Mouse (Mus musculus) lung, adult 2 months (tissue): Measurements from ENCODE around the gene AI597479. TPM values are rescaled to one million over a fixed set of nuclear protein-coding genes. Genes with fewer than 3 reads are reported as not detected.
A peak's percentile ranks its signal among the peaks of the same experiment; 100 is the strongest.

Source experiments
- DNase-seq: peaks from one replicate; pipeline ENCODE4 v3.0.0; 2022
- H3K4me1 ChIP-seq: fragments of 200-500 bp; 2 replicates; pipeline ENCODE4 v1.6.1; 2011; ENCODE audit warnings: low read length; ENCODE audit not compliant: control insufficient read depth, insufficient read depth
- H3K4me3 ChIP-seq: fragments of 200-500 bp; replicated peaks from 2 replicates; pipeline ENCODE3; 2011; ENCODE audit warnings: low read depth, mild to moderate bottlenecking, control low read depth, low read length; ENCODE audit errors: extremely low read depth
- CTCF ChIP-seq: fragments of 200-500 bp; IDR thresholded peaks from 2 replicates; pipeline ENCODE4 v1.5.1; 2011; ENCODE audit warnings: mild to moderate bottlenecking, low read length, control low read depth; ENCODE audit not compliant: insufficient read depth
- POLR2A ChIP-seq: fragments of 200-500 bp; IDR thresholded peaks from 2 replicates; pipeline ENCODE4 v1.6.1; 2011; ENCODE audit warnings: low read depth, mild to moderate bottlenecking, control low read depth, low read length, borderline replicate concordance; ENCODE audit errors: extremely low read depth
- WGBS: fragments of 180-500 bp; shearing (Covaris S2); methylation state at CpG from one replicate; pipeline ENCODE4 v1.1.7; 2018; 5-methylcytosine and 5-hydroxymethylcytosine counted together
- polyA plus RNA-seq: library from polyadenylated mRNA; depleted of rRNA; stranded (reverse); fragments of >200 nt; gene quantifications from 2 replicates; pipeline ENCODE4 v1.2.3, GENCODE M21; 2012; rRNA removed

AI597479 gene
- polyA plus RNA-seq, 1 experiment = 6.6 TPM

DNA sequence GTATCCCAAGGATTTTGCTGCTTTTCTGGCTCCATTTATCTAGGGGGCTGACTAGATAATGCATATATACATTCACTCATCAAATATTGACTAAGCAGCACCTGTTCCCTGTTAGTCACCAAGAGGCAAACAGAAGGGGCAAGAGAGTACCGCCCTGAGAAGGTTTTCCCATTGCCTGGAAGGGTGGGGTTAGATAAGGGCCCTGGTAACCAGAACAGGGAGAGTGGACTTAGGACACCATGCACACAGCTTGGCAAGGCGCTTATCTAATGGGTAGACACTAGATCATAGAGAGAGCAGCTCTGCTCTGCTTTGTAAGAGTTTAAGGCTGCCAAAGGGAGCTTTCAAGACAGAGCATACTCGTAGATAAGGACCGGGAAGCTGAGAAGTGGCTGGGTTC lies 54.1 kb downstream of the AI597479 start:
- no peak overlapping the region for H3K4me3 ChIP-seq
- H3K4me1 ChIP-seq = no peaks in the 10 kb centered on the region
- no peak for DNase-seq
- 59% methylated on average over 4 of the region's 4 CpGs for WGBS
- TF ChIP-seq CTCF (no peak), POLR2A (no peak)

DNA sequence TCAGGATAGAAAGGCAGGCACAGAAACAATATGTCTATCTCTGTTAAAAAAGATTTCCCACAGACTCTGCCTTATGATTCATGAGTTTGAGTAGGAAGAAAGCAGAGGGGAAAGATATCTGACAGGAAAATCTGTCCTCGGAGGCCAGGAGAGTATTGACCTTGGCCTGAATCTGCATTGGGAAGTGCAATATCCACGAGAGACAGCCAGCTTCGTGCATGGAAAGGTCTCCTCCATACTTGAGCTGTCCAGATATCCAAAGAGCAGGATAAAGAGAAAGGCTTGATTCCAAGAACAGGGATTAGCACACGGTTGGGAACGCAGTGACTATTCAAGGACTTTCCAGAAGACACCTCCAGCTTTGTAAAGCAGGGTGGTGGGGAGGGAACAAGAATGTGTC lies 55.0 kb downstream of the AI597479 start:
- TF ChIP-seq CTCF = no peak
- TF ChIP-seq POLR2A = no peak
- Histone ChIP-seq H3K4me3 (no peak overlapping the region), H3K4me1 (no peaks in the 10 kb centered on the region)
- no peak for DNase-seq
- 73% methylated on average over 5 of the region's 5 CpGs for WGBS

DNA sequence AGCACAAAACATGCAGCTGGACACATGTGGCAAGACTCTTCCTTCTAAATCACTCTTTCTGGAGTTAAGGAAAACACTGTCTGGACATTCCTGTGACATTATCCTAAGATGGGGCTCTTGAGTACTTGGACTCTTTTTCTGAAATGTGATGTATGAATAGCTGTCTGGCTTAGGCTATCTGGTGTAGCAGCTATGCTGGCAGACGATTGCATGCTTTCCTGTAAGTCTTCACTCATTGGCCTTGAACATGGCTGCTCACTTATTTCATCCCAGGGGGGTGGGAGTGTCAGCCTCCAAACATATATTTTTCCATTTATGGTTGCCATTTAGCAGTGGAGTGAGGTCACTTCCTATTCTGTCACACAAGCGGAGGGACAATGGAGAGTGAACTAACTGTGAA lies 56.0 kb downstream of the AI597479 start:
- Histone ChIP-seq H3K4me1 (no peaks in the 10 kb centered on the region), H3K4me3 (no peak overlapping the region)
- TF ChIP-seq CTCF (no peak), POLR2A (no peak)
- no peak for DNase-seq
- 46% methylated on average over 2 of the region's 2 CpGs for WGBS

DNA sequence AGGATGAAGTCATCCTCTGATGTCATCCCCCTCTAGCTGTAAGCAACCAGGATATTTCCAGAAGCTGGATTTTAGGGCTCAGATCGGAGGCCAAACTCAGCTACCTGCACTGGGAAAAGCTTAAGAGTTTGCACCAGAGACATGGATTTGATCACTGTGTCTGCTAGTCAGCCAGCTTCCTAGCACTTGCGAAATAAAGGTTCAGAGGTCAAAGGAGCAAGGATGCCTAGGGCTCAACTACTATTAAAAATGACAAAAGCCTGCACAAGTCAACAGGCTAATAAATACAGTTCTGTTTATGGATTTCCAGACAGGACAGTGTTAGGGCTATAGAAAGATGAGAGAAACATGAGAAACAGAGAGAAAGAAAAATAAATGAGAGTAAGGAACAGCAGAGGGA lies 59.4 kb downstream of the AI597479 start:
- DNase-seq = no peak
- TF ChIP-seq CTCF (no peak), POLR2A (no peak)
- whole genome bisulfite sequencing = 94% methylated on average over 2 of the region's 2 CpGs
- Histone ChIP-seq H3K4me3 (no peak overlapping the region), H3K4me1 (no peaks in the 10 kb centered on the region)

DNA sequence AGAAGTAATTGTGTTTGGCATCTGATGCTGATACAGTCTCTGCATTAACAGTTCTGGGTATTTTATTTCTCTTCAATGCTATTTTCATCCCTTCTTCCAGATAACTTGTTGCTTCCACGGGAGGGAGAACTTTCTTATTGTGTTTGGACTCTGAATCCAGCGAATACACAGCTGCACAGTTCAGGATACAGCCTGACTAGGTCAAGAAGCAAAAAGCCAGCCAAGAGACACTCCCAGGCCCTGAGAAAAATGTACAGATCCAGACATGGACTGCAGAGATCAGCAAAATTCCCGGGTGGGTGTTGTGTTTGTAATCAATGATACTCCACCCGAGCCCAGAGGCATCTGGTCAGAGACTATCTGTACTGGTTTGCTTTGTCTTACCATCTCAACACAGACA lies 60.9 kb downstream of the AI597479 start:
- 50% methylated on average over 4 of the region's 4 CpGs for WGBS
- no peak for DNase-seq
- no peaks in the 10 kb centered on the region for H3K4me1 ChIP-seq
- no peak overlapping the region for H3K4me3 ChIP-seq
- no peak for TF ChIP-seq CTCF
- no peak for TF ChIP-seq POLR2A

DNA sequence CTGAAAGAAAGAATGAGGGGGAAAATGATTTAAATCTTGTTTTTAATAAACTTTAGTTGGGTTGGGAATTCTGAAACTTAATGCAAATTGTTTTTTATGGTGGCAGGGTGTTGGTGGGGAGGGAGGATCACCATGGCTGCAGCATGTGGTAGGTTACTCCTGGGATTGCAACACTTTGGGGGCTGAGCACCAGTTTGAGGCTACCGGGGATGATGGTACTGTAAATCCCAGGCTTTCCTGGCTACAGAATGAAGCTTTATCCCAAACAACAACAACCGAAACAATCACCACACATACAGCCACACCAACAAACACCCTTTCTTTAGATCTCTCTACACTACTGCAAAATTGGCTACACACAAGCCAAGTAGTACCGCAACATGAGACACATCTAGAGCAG lies 63.9 kb downstream of the AI597479 start:
- no peaks in the 10 kb centered on the region for H3K4me1 ChIP-seq
- 89% methylated on average over 3 of the region's 3 CpGs for WGBS
- no peak for DNase-seq
- no peak overlapping the region for H3K4me3 ChIP-seq
- TF ChIP-seq CTCF (no peak), POLR2A (no peak)

DNA sequence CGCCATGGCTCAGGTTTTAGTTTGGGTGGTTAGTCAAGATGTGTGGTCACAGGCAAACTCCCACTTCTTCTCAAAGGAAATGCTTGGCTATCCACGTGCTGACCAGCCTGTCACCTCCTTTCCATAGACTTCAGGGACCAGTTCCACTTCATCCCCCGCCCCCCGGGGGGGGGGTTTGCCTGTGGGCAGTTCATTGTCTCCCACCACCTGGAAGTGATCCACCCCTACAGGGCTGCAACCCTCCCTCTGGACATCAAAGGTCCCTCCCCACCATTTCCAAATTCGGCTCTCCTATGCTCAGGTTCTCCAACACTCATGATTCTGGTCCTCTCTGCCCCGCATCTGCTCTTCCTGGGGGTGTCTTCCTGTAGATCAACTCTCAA lies 64.6 kb downstream of the AI597479 start:
- Histone ChIP-seq H3K4me3 (peak overlapping the region; percentile 22), H3K4me1 (no peaks in the 10 kb centered on the region)
- DNase-seq = no peak
- TF ChIP-seq POLR2A = no peak
- TF ChIP-seq CTCF = no peak
- 0% methylated on average over 6 of the region's 6 CpGs for WGBS

DNA sequence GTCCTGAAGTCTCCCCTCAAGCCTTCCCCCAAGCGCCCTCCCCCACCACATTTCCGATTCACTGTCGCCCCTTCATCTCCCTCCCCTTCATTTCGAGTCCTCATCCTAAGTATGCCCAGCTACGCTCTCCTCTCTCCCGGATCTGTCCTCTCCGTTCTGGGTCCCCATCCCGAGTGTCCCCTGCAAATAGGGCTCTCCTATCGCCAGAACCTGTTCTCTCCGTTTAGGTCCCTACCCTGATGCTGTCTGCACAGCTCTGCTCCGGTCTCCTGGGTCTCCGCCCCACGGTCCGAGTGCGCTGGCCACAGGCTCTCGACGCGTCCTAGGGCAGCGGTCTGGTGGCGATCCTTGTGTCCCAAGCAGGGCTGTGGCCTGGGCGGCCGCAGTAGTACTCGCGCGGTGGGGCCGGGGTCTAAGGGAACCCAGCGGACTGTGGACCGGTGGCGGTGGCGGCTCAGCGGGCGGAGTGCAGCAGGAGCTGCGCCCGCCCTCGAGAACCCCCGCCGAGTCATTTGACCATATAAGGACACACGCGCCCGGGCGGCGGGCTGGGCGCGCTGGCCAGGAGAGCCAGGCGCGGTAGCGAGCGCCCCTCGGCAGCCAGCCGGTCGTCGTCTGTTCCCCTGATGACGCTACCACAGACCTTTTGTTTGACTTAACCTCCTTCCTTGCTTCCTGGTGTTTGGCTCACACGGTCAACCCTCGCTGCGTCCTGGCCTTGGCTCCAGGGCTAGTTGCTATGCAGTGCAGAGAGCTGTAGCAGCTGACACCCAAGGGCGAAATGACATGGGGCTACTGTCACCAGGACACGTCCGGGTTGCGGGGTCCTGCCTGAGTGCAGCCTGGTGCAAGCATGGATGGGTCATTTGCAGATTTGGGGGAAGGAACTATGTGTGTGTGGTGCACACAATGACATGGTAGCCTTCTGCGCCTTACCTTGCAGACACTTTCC lies 65.2 kb downstream of the AI597479 start:
- Histone ChIP-seq H3K4me3 (peak overlapping the region; percentile 35), H3K4me1 (no peaks in the 10 kb centered on the region)
- 5% methylated on average over 61 of the region's 61 CpGs for WGBS
- peak; percentile 32 for DNase-seq
- no peak for TF ChIP-seq CTCF
- no peak for TF ChIP-seq POLR2A

DNA sequence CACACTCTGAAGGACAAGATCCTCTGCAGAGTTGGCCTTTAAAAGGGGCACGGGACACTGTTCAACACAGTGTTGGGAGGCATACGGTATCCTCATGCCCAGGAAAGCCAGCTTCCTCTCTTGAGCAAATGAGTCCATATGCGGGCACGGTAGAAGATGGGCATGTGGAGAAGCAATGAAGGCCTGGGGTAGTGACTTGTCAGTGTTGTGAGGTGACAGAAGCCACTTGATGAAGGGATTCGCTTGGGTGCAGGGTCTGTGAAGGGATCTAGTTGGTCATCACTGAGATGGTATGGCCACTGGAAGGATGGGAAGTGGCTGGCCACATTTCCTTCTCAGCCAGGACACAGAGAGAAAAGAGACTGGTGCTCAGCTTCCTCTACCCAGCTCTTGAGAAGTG lies 66.1 kb downstream of the AI597479 start:
- Histone ChIP-seq H3K4me1 (no peaks in the 10 kb centered on the region), H3K4me3 (no peak overlapping the region)

More for the DNA sequence above, 66.1 kb downstream of the AI597479 start:
- no peak for DNase-seq
- TF ChIP-seq POLR2A (no peak), CTCF (no peak)
- 90% methylated on average over 5 of the region's 5 CpGs for WGBS

Other genes with a start within 250 kb of the AI597479 start
- 14.2 and 26.8 TPM in 2 replicates for gene Mrps9, start 247.5 kb upstream of the AI597479 start, polyA plus RNA-seq
- gene Gpr45, start 145.8 kb upstream of the AI597479 start, polyA plus RNA-seq = 0.31 and 0.53 TPM in 2 replicates
- 28.5 and 30.6 TPM in 2 replicates for gene Tgfbrap1, start 73 bp upstream of the AI597479 start, polyA plus RNA-seq
- gene Fhl2, start 98.3 kb downstream of the AI597479 start, polyA plus RNA-seq = 6.1 and 13.9 TPM in 2 replicates